Mouse (Mus musculus) G1E (cell line): ENCODE results near the gene 4930544D05Rik.

ENCODE experiments used
- CTCF ChIP-seq: IDR thresholded peaks from 2 replicates; pipeline ENCODE4 v1.5.1; 2012; ENCODE audit warnings: low read depth, low read length, inconsistent platforms, mixed read lengths
- GATA1 ChIP-seq: IDR thresholded peaks from 2 replicates; pipeline ENCODE4 v1.6.1; 2012; ENCODE audit warnings: borderline replicate concordance, low read length, inconsistent platforms, mixed read lengths
- POLR2AphosphoS5 ChIP-seq: IDR thresholded peaks from 2 replicates; pipeline ENCODE4 v1.6.1; 2012; ENCODE audit warnings: low read depth, low read length, inconsistent platforms; ENCODE audit not compliant: insufficient replicate concordance

DNA sequence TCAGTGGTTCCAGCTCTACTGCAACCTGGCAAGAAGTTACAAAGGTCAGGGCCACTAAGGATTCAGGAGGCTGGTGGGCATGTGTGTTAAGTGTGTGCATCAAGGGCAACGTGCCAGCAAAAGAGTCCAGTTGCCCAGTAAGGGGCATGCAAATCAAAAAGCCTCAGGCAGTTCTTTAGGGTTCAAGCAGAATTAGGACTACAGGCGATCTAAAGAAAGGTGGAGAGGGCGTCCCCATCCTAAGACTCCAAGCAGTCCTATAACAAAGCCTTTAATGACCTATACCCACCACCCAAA, 30.6 kb downstream of the 4930544D05Rik start:
- TF ChIP-seq CTCF (no peak), GATA1 (no peak), POLR2AphosphoS5 (no peak)
